8 mouse cellular contexts compared by ENCODE assay signal in the genomic region with DNA sequence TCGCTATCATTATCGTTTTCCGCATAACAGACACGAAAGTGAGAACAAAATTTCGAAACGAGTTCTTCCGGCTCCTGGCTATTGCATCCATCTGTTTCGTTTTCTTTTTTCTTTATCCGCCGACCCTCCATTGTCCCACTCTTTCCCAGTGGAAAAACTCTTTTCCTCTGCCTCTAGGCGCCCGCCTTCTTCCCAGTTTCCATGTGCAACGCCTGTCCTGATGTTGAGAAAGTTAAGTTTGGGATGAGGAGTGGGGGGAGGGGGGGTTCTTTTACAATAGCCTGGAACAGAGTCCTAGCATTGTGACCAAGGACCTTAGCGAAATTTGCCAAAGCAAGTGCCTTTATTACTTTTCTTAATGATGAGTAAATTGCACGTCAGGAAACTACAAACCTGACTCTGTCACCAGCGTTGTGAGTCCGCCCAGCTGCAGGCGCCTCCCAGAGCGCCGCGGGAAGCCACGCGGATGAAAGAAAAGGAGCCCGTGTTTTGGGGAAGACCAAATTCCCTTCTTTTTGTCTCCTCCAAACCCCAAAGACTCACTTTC. TPM values are rescaled to one million over a fixed set of nuclear protein-coding genes. Genes with fewer than 3 reads are reported as not detected.
DNase-seq lines count a peak whose midpoint lies in the region; ATAC-seq and TF ChIP-seq lines count a peak whose summit lies in the region.

No protein-coding gene starts in this region.

- H3K9ac ChIP-seq in CH12.LX (ENCODE audit: insufficient read depth, low read depth): peak overlapping the region; percentile 70
- H3K9ac ChIP-seq in limb, embryonic 15.5 days: peak overlapping the region; percentile 39

- H3K4me2 ChIP-seq in CH12.LX (ENCODE audit: insufficient read depth, low read depth, poor library complexity, severe bottlenecking): peak overlapping the region; percentile 97
- peak overlapping the region; percentile 71 for H3K4me2 ChIP-seq in limb, embryonic 15.5 days

- no peaks in the 10 kb centered on the region for H3K79me2 ChIP-seq in CH12.LX (replicated peaks; ENCODE audit: control insufficient read depth, extremely low read depth, insufficient read depth, poor library complexity, severe bottlenecking)

- WGBS in heart, embryonic 10.5 days: under 1% methylated on average over 24 of the region's 24 CpGs
- WGBS in limb, embryonic 15.5 days: under 1% methylated on average over 24 of the region's 24 CpGs
- under 1% methylated on average over 24 of the region's 24 CpGs for WGBS in olfactory bulb, adult 2 months

- no peak; the same call in 1 of the 2 replicates for TF ChIP-seq POLR2A in CH12.LX (IDR thresholded peaks at IDR 0.05; ENCODE audit: low read depth, low read length)
- TF ChIP-seq POLR2A in embryonic fibroblast, embryonic 13.5 days (IDR thresholded peaks at IDR 0.05; ENCODE audit: low read depth, low read length): no peak; the same call in 1 of the 2 replicates
- TF ChIP-seq POLR2A in olfactory bulb, adult 2 months (IDR thresholded peaks at IDR 0.05; ENCODE audit: insufficient read depth, low read depth, low read length): 0 out of 2 replicates have a peak, but pooled peaks have one; percentile 26

- no peak for DNase-seq in heart, embryonic 10.5 days (ENCODE audit: low spot score)
- DNase-seq in heart, postnatal 10 days: no peak
- DNase-seq in CH12.LX (ENCODE audit: extremely low read depth): no peak
- no peak for DNase-seq in layer of hippocampus, postnatal 14 days (ENCODE audit: low spot score in 2 of 2)
- DNase-seq in spleen, postnatal 4 days (ENCODE audit: low spot score in 2 of 2): no peak

- dilution Hi-C loops in CH12.LX (cut with MboI; ENCODE audit: extremely low pct_ligation_motif_present, extremely low pct_unique_long_range_greater_than_20kb, low sequenced_read_pairs): no loop called here

- H3K36me3 ChIP-seq in heart, embryonic 10.5 days: no peaks in the 10 kb centered on the region
- peaks cover 0 to 3% of the 10 kb centered on the region in 2 experiments for H3K36me3 ChIP-seq in CH12.LX (replicated peaks in 1 of 2; ENCODE audit: control insufficient read depth in 1 of 2, insufficient read depth in 1 of 2, low read length in 1 of 2)
- H3K36me3 ChIP-seq in limb, embryonic 15.5 days: no peaks in the 10 kb centered on the region; the same call in 1 of the 2 replicates

- H3K4me1 ChIP-seq in heart, embryonic 10.5 days: peaks cover 21% of the 10 kb centered on the region; the same call in 1 of the 2 replicates
- peaks cover 0 to 12% of the 10 kb centered on the region in 2 experiments; a peak in 2 of 4 replicates for H3K4me1 ChIP-seq in CH12.LX (ENCODE audit: control insufficient read depth in 1 of 2, insufficient read depth in 2 of 2)
- H3K4me1 ChIP-seq in embryonic fibroblast, embryonic 13.5 days (ENCODE audit: control insufficient read depth, insufficient read depth, low read length): no peaks in the 10 kb centered on the region
- H3K4me1 ChIP-seq in limb, embryonic 15.5 days: peaks cover 16% of the 10 kb centered on the region
- peaks cover 19% of the 10 kb centered on the region for H3K4me1 ChIP-seq in olfactory bulb, adult 2 months (ENCODE audit: control insufficient read depth, insufficient read depth, low read length)

- H3K4me3 ChIP-seq in heart, embryonic 10.5 days: peak overlapping the region; percentile 75
- peak overlapping the region; percentile 61 to 64 (median 63) for H3K4me3 ChIP-seq in CH12.LX (replicated peaks in 1 of 3; ENCODE audit: low read depth in 2 of 3, low read length in 2 of 3, poor library complexity in 1 of 3)
- peak overlapping the region; percentile 75 for H3K4me3 ChIP-seq in embryonic fibroblast, embryonic 13.5 days (ENCODE audit: insufficient read depth, low read length)
- H3K4me3 ChIP-seq in limb, embryonic 15.5 days: peak overlapping the region; percentile 64
- H3K4me3 ChIP-seq in olfactory bulb, adult 2 months (ENCODE audit: insufficient read depth, low read depth, low read length): peak overlapping the region; percentile 68

- no peak for TF ChIP-seq EP300 in CH12.LX (IDR thresholded peaks at IDR 0.05; ENCODE audit: low read length)

- TF ChIP-seq CTCF in CH12.LX (conservative IDR thresholded peaks at IDR 0.05 in 1 of 2, IDR thresholded peaks at IDR 0.05 in 1 of 2; ENCODE audit: low read depth in 2 of 2, low read length in 2 of 2): no peak
- TF ChIP-seq CTCF in embryonic fibroblast, embryonic 13.5 days (IDR thresholded peaks at IDR 0.05; ENCODE audit: borderline replicate concordance, insufficient read depth, low read length): no peak
- no peak for TF ChIP-seq CTCF in olfactory bulb, adult 2 months (IDR thresholded peaks at IDR 0.05; ENCODE audit: insufficient read depth, low read depth, low read length)

- no peak; the same call in 1 of the 2 replicates for ATAC-seq in limb, embryonic 15.5 days (ENCODE audit: insufficient number of reproducible peaks, low FRiP score, low TSS enrichment, low read depth)

- H3K9me3 ChIP-seq in heart, embryonic 10.5 days: no peaks in the 10 kb centered on the region
- no peaks in the 10 kb centered on the region for H3K9me3 ChIP-seq in CH12.LX (replicated peaks; ENCODE audit: low read length)
- no peaks in the 10 kb centered on the region for H3K9me3 ChIP-seq in limb, embryonic 15.5 days

- no peak for TF ChIP-seq RAD21 in CH12.LX (IDR thresholded peaks at IDR 0.05; ENCODE audit: low read depth, low read length)

- no peaks in the 10 kb centered on the region for H3K27me3 ChIP-seq in heart, embryonic 10.5 days (ENCODE audit: insufficient read depth, poor library complexity, severe bottlenecking)
- peaks cover 1% of the 10 kb centered on the region for H3K27me3 ChIP-seq in CH12.LX (replicated peaks)
- no peaks in the 10 kb centered on the region for H3K27me3 ChIP-seq in limb, embryonic 15.5 days

- H3K27ac ChIP-seq in heart, embryonic 10.5 days: peak overlapping the region; percentile 95
- peak overlapping the region; percentile 25; the same call in 1 of the 2 replicates for H3K27ac ChIP-seq in CH12.LX (ENCODE audit: insufficient read depth, low read depth)
- H3K27ac ChIP-seq in embryonic fibroblast, embryonic 13.5 days (ENCODE audit: insufficient read depth, low read length): peak overlapping the region; percentile 89
- H3K27ac ChIP-seq in limb, embryonic 15.5 days: peak overlapping the region; percentile 95
- H3K27ac ChIP-seq in olfactory bulb, adult 2 months (ENCODE audit: insufficient read depth, low read depth, low read length): no peak overlapping the region

- in situ Hi-C loops in CH12.LX (cut with MboI; ENCODE audit: low pct_ligation_motif_present, low pct_unique_long_range_greater_than_20kb, low sequenced_read_pairs): no loop called here

- intact Hi-C loops in heart, postnatal 10 days (cut with DNase I): loop anchor here (2.0 to 5.0 kb wide), 3 partner anchors 348 to 1097 kb away; partner anchors contain the start of genes Tmem167 and Xrcc4

TF ChIP-seq in CH12.LX, 34 proteins besides CTCF, POLR2A, EP300 and RAD21:
- TF ChIP-seq TCF12 (IDR thresholded peaks at IDR 0.05; ENCODE audit: low read depth, low read length) (no peak), TBP (conservative IDR thresholded peaks at IDR 0.05; ENCODE audit: low read depth, low read length) (no peak), ZMIZ1 (IDR thresholded peaks at IDR 0.05; ENCODE audit: low read depth, low read length) (0 out of 2 replicates have a peak, but pooled peaks have one; percentile 2), BHLHE40 (IDR thresholded peaks at IDR 0.05; ENCODE audit: low read depth, low read length) (no peak), CHD2 (IDR thresholded peaks at IDR 0.05; ENCODE audit: low read length) (peak; percentile 18; the same call in 1 of the 2 replicates), ZC3H11A (IDR thresholded peaks at IDR 0.05; ENCODE audit: low read depth, low read length) (no peak), ELF1 (IDR thresholded peaks at IDR 0.05; ENCODE audit: low read depth, low read length) (no peak), ETS1 (conservative IDR thresholded peaks at IDR 0.05; ENCODE audit: low read depth, low read length) (no peak), E2F4 (IDR thresholded peaks at IDR 0.05; ENCODE audit: insufficient replicate concordance, low read depth, low read length) (no peak), MXI1 (IDR thresholded peaks at IDR 0.05; ENCODE audit: low read depth, low read length) (no peak), PAX5 (IDR thresholded peaks at IDR 0.05; ENCODE audit: low read length) (no peak), USF1 (IDR thresholded peaks at IDR 0.05; ENCODE audit: low read depth, low read length) (no peak), HCFC1 (IDR thresholded peaks at IDR 0.05; ENCODE audit: low read depth, low read length) (0 out of 2 replicates have a peak, but pooled peaks have one; percentile 1), KAT2A (IDR thresholded peaks at IDR 0.05; ENCODE audit: insufficient replicate concordance, low read length) (no peak), MAFK (IDR thresholded peaks at IDR 0.05; ENCODE audit: insufficient replicate concordance, low read length) (no peak), GABPA (IDR thresholded peaks at IDR 0.05; ENCODE audit: insufficient replicate concordance, low read depth, low read length) (no peak)

RNA-seq across cellular contexts. Expression of gene Vcan, which starts 2.5 kb away (rescaled TPM):
- 109 and 166 TPM in 2 replicates for polyA plus RNA-seq in heart, embryonic 10.5 days (2016; fragmentation: Nextera tagmentation; extraction: Ambion mirVana)
- total RNA-seq in heart, postnatal 10 days (2021): 10 to 100 TPM; 51.5 to 53.2 TPM
- total RNA-seq in CH12.LX (2012; rRNA removed) (0.04 and 0.17 TPM in 2 replicates), CH12.LX (2014; rRNA removed) (0.07 and 0.12 TPM in 2 replicates)
- 0.23 and 0.63 TPM in 2 replicates for polyA plus RNA-seq in CH12.LX (2012; ENCODE audit: insufficient read length, low read depth)
- polyA plus RNA-seq in embryonic fibroblast, embryonic 13.5 days (2011; ENCODE audit: insufficient read length, low read depth, missing spikeins): 247 and 304 TPM in 2 replicates
- 78.3 and 94.6 TPM in 2 replicates for polyA plus RNA-seq in limb, embryonic 15.5 days (2015; fragmentation: Nextera tagmentation; extraction: Ambion mirVana)
- polyA plus RNA-seq in olfactory bulb, adult 2 months (2012; ENCODE audit: insufficient read depth, insufficient read length, low replicate concordance, missing spikeins): not detected in 2 replicates
- 10 to 100 TPM; 34.6 to 39.0 TPM for total RNA-seq in layer of hippocampus, postnatal 14 days (2021)

Comparison
In these comparisons a context has a peak if more than half of its experiments do, and no peak if none do; other contexts are left out.
1. RNA of gene Vcan, which starts 2.5 kb away (polyA plus RNA-seq): 247 to 304 TPM in embryonic fibroblast, embryonic 13.5 days, 109 to 166 TPM in heart, embryonic 10.5 days and 78.3 to 94.6 TPM in limb, embryonic 15.5 days; 0.23 to 0.63 TPM in CH12.LX and not detected in olfactory bulb, adult 2 months; every median in the first group is over 10 times any median in the second.
2. Peak in every context shown above with its lines, with median percentiles within 50 percentile points of each other: H3K4me3 ChIP-seq.